8 mouse cellular contexts compared by ENCODE assay signal in the genomic region with DNA sequence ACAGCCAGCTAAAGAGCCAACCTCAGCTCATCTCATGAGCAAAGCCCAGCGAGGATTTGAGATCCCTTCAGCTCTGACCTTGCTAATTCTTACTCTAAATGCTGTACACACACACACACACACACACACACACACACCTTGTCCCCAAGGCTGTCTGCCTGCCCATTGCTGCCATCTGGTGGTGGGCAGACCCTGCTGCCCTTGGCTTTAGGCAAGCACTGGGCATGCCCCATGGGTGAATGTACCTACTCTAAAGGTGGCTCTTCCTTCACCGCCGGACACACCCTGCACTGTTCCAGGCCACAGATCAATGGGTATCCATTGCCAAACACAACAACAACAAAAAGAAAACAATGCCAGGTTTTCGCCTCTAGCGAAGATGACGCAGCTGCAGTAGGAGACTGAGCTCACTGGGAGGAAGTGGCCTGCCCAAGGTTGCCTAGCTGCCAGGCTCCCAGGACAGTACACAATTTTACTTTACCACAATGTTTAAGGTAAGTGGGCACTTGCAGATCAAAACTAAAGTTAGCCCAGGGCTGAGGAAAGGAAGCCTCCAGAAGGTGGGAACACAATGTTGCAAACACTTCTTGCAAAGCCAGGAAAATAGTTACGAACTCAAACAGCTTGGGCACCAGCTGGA. TPM values are rescaled to one million over a fixed set of nuclear protein-coding genes. Genes with fewer than 3 reads are reported as not detected.
DNase-seq lines count a peak whose midpoint lies in the region; ATAC-seq lines count a peak whose summit lies in the region.

No protein-coding gene starts in this region.

- no peak overlapping the region for H3K9ac ChIP-seq in heart, embryonic 12.5 days
- no peak overlapping the region for H3K9ac ChIP-seq in kidney, embryonic 15.5 days
- no peak overlapping the region for H3K9ac ChIP-seq in liver, embryonic 11.5 days (ENCODE audit: low read depth, low read length)

- H3K4me3 ChIP-seq in heart, embryonic 12.5 days: no peak overlapping the region
- no peak overlapping the region for H3K4me3 ChIP-seq in kidney, embryonic 15.5 days (replicated peaks)
- H3K4me3 ChIP-seq in liver, embryonic 11.5 days (ENCODE audit: low read depth, low read length): no peak overlapping the region

- no peak overlapping the region for H3K4me2 ChIP-seq in heart, embryonic 12.5 days
- no peak overlapping the region for H3K4me2 ChIP-seq in kidney, embryonic 15.5 days
- no peak overlapping the region for H3K4me2 ChIP-seq in liver, embryonic 11.5 days

- no peaks in the 10 kb centered on the region for H3K9me3 ChIP-seq in heart, embryonic 12.5 days (replicated peaks)
- no peaks in the 10 kb centered on the region for H3K9me3 ChIP-seq in kidney, embryonic 15.5 days (replicated peaks)
- H3K9me3 ChIP-seq in liver, embryonic 11.5 days (ENCODE audit: control insufficient read depth, low read length): no peaks in the 10 kb centered on the region

- DNase-seq in heart, adult 11 months: peak; percentile 94
- peak; percentile 94 for DNase-seq in cerebellum, adult 8-10 months
- DNase-seq in gastrocnemius, adult 18-20 months (ENCODE audit: low spot score): peak; percentile 73
- DNase-seq in liver, embryonic 11.5 days (ENCODE audit: low spot score): peak; percentile 53
- DNase-seq in natural killer cell, adult 2 months (ENCODE audit: low spot score in 2 of 2): peak; percentile 78 to 88
- DNase-seq in spleen, postnatal 4 days (ENCODE audit: low spot score in 2 of 2): peak; percentile 72 to 88

- H3K4me1 ChIP-seq in heart, embryonic 12.5 days (replicated peaks): peaks cover 21% of the 10 kb centered on the region
- H3K4me1 ChIP-seq in kidney, embryonic 15.5 days: peaks cover 21% of the 10 kb centered on the region
- H3K4me1 ChIP-seq in liver, embryonic 11.5 days (replicated peaks; ENCODE audit: control insufficient read depth, insufficient read depth, low read length): no peaks in the 10 kb centered on the region

- no peaks in the 10 kb centered on the region for H3K27me3 ChIP-seq in heart, embryonic 12.5 days (replicated peaks)
- no peaks in the 10 kb centered on the region for H3K27me3 ChIP-seq in kidney, embryonic 15.5 days
- H3K27me3 ChIP-seq in liver, embryonic 11.5 days (replicated peaks; ENCODE audit: control insufficient read depth, insufficient read depth, low read length): no peaks in the 10 kb centered on the region

- no peak for ATAC-seq in heart, embryonic 12.5 days (ENCODE audit: insufficient number of reproducible peaks, low FRiP score)
- ATAC-seq in kidney, embryonic 15.5 days (replicated peaks; ENCODE audit: low FRiP score): peak; percentile 33; the same call in 1 of the 2 replicates
- no peak for ATAC-seq in liver, embryonic 11.5 days (replicated peaks; ENCODE audit: low FRiP score)

- WGBS in heart, embryonic 12.5 days: 83% methylated on average over 7 of the region's 7 CpGs
- WGBS in kidney, embryonic 15.5 days: 74% methylated on average over 7 of the region's 7 CpGs
- WGBS in liver, embryonic 11.5 days: 76% methylated on average over 7 of the region's 7 CpGs

- no peak overlapping the region for H3K27ac ChIP-seq in heart, embryonic 12.5 days (ENCODE audit: poor library complexity, severe bottlenecking)
- H3K27ac ChIP-seq in kidney, embryonic 15.5 days: no peak overlapping the region
- no peak overlapping the region for H3K27ac ChIP-seq in liver, embryonic 11.5 days (ENCODE audit: low read depth, low read length)

- no peaks in the 10 kb centered on the region for H3K36me3 ChIP-seq in heart, embryonic 12.5 days
- no peaks in the 10 kb centered on the region for H3K36me3 ChIP-seq in kidney, embryonic 15.5 days
- H3K36me3 ChIP-seq in liver, embryonic 11.5 days (ENCODE audit: control insufficient read depth, insufficient read depth, low read length): no peaks in the 10 kb centered on the region

RNA-seq across cellular contexts. Expression of gene Sergef, which starts 33.1 kb away (rescaled TPM):
- 9.8 and 11.3 TPM in 2 replicates for polyA plus RNA-seq in heart, embryonic 12.5 days (2016; fragmentation: Nextera tagmentation; extraction: Ambion mirVana)
- total RNA-seq in gastrocnemius, adult 18-20 months (2021): 1 to 10 TPM; 3.9 to 4.3 TPM
- 13.9 and 16.4 TPM in 2 replicates for polyA plus RNA-seq in kidney, embryonic 15.5 days (2015; fragmentation: Nextera tagmentation; extraction: Ambion mirVana)
- polyA plus RNA-seq in liver, embryonic 11.5 days (2014; fragmentation: Nextera tagmentation; extraction: Ambion mirVana): 13.2 and 15.7 TPM in 2 replicates
